Mouse (Mus musculus): ENCODE results near the gene Pprc1.

DNA sequence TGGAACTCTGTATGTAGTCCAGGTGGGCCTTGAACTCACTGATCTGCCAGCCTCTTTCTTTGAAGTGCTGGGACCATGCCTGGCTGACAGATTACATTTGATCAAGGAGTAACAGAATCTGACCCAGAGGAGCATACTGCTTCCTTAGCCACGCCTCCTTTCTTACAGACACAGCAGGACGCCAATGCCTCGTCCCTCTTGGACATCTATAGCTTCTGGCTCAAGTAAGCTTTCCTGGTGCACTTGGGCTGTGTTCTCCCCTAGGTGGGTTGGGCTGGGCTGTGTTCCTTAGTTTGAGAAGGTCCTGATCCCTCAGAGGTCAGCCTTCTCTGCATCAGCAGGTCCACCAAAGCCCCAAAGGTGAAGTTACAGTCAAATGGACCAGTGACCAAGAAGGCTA is 33.8 kb downstream of the Pprc1 start:
- TF ChIP-seq POLR2A (IDR thresholded peaks at IDR 0.05; ENCODE audit: control insufficient read depth, extremely low read depth, insufficient read depth, low read length, poor library complexity) (no peak), CTCF (IDR thresholded peaks at IDR 0.05; ENCODE audit: borderline replicate concordance, control insufficient read depth, extremely low read depth, insufficient read depth, low read length, poor library complexity) (no peak)
